Mouse (Mus musculus) lung, embryonic 15.5 days (tissue): ENCODE results near the gene Scn2b. TPM values are rescaled to one million over a fixed set of nuclear protein-coding genes. Genes with fewer than 3 reads are reported as not detected.

ENCODE experiments used
- polyA plus RNA-seq: library from polyadenylated mRNA; unstranded; fragments of >200 nt; fragmentation: Nextera tagmentation; extraction: Ambion mirVana; gene quantifications from 2 replicates; pipeline ENCODE4 v1.2.1, GENCODE M21; 2015

Scn2b gene
- polyA plus RNA-seq, 1 experiment from 2014 or later = 4.2 TPM

Other genes starting within 250 kb of the Scn2b start
- gene Kmt2a, start 236.5 kb upstream of the Scn2b start, polyA plus RNA-seq = 11.2 and 15.5 TPM in 2 replicates
- gene Atp5l, start 197.0 kb upstream of the Scn2b start, polyA plus RNA-seq = 636 and 712 TPM in 2 replicates
- gene Ube4a, start 152.2 kb upstream of the Scn2b start, polyA plus RNA-seq = 21.7 and 25.7 TPM in 2 replicates
- 4.3 and 20.4 TPM in 2 replicates for gene Cd3g, start 137.4 kb upstream of the Scn2b start, polyA plus RNA-seq
- 1.1 and 6.2 TPM in 2 replicates for gene Cd3d, start 136.0 kb upstream of the Scn2b start, polyA plus RNA-seq
- gene Cd3e, start 108.2 kb upstream of the Scn2b start, polyA plus RNA-seq = 1.9 and 12.6 TPM in 2 replicates
- gene Mpzl2, start 78.0 kb upstream of the Scn2b start, polyA plus RNA-seq = 15.8 and 16.3 TPM in 2 replicates
- gene Mpzl3, start 62.6 kb upstream of the Scn2b start, polyA plus RNA-seq = 2.7 TPM in 2 replicates
- gene Jaml, start 38.6 kb upstream of the Scn2b start, polyA plus RNA-seq = 0.35 and 0.76 TPM in 2 replicates
- 0.48 and 0.65 TPM in 2 replicates for gene Scn4b, start 20.6 kb downstream of the Scn2b start, polyA plus RNA-seq
- gene BC049352, start 64.2 kb downstream of the Scn2b start, polyA plus RNA-seq = 0.18 TPM in 1 of 2 replicates, not detected in the other
- gene Tmprss4, start 86.3 kb downstream of the Scn2b start, polyA plus RNA-seq = 1.7 and 2.6 TPM in 2 replicates
- 1.2 and 1.4 TPM in 2 replicates for gene Il10ra, start 151.4 kb downstream of the Scn2b start, polyA plus RNA-seq
- gene Tmprss13, start 201.3 kb downstream of the Scn2b start, polyA plus RNA-seq = 0.28 and 0.37 TPM in 2 replicates